Mouse (Mus musculus): ENCODE results near the gene H2-Q6.
"Not testable (repeated sequence)": the region's sequence is repeated elsewhere in the genome, so short reads cannot be mapped to it uniquely, and the experiment has no call there.

DNA sequence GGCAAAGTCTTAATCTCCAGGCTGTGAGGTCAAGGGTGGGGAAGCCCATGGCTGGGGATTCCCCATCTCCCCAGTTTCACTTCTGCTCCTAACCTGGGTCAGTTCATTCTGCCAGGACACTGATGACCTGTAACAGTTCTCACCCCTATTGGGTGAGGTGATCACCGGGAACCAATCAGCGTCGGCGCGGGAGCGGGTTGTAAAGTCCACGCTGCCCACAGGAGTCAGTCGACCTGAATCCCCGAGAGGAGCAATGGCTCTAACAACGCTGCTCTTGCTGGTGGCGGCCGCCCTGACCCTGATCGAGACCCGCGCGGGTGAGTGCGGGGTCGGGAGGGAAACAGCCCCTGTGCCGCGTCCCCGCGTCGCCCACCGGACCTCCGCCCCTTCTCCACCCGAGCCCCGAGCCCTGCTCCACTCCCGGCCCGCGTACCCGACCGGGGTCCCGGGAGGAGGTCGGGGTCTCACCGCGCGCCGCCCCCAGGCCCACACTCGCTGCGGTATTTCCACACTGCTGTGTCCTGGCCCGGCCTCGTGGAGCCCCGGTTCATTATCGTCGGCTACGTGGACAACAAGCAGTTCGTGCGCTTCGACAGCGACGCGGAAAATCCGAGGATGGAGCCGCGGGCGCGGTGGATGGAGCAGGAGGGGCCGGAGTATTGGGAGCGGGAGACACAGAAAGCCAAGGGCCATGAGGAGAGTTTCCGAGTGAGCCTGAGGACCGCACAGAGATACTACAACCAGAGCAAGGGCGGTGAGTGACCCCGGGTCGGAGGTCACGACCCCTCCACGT is at the start of gene H2-Q6:
- TF ChIP-seq CTCF (IDR thresholded peaks at IDR 0.05; ENCODE audit: control insufficient read depth, insufficient read depth, insufficient read length); CEBPB (IDR thresholded peaks at IDR 0.05; ENCODE audit: low read depth): not testable (repeated sequence)

Measured in C2C12 (cell line).